Mouse (Mus musculus) spleen, adult 12 weeks (tissue): ENCODE results near the gene Hcn3.
A peak's percentile ranks its signal among the peaks of the same experiment; 100 is the strongest.

ENCODE experiments used
- DNase-seq: peaks from one replicate; pipeline ENCODE4 v3.0.0; 2022; ENCODE audit warnings: low spot score

The Hcn3 gene

DNA sequence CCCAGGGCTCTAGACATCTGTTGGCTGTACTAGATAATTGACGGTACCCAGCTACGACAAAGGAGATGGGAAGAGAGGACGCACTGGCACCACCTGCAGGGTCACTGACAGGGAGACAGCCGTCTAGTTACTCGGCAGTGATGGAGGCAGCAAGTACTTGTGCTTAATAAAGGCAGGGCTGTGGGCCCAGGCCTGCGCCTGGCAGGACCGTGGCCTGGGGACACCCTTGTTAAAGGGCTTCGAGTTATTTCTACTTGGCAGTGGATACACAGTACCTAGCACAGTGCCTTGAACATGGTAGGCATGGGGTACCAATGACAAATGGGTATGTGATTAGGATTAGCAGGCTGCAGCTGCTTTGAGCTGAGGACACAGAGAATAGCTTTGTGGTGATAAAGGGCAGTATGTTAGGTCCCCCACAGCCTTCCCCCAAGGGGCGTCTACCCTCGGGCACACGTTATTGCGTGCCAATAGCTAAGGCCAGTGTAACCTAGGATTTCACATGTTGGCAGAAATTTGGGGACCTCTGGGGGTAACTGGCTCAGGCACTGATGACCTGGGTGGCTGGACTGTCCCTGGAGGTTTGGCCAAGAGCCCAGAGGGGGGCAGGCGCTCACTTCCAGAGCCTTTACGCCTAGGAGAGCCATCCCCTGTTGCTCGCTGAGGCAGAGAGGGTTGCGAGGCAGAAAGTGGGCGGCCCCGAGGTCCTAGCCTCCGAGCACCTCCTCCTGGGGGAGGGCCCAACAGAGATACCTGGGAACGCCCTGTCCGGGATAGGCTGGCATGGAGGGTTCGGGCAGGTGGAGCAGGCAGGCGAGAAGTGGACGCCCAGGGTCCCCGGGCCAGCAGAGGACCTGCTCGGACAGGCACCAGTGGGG is 12.7 kb downstream of the Hcn3 start:
- DNase-seq: no peak

GRCm38 (mm10) chr3:89145566-89145965 is 14.4 kb downstream of the Hcn3 start:
- no peak for DNase-seq

- no peak for DNase-seq
Observed at GRCm38 (mm10) chr3:89144821-89145220, 15.2 kb downstream of the Hcn3 start.

- peak; percentile 45 for DNase-seq
Observed at GRCm38 (mm10) chr3:89136365-89136764, 23.6 kb downstream of the Hcn3 start.

DNA sequence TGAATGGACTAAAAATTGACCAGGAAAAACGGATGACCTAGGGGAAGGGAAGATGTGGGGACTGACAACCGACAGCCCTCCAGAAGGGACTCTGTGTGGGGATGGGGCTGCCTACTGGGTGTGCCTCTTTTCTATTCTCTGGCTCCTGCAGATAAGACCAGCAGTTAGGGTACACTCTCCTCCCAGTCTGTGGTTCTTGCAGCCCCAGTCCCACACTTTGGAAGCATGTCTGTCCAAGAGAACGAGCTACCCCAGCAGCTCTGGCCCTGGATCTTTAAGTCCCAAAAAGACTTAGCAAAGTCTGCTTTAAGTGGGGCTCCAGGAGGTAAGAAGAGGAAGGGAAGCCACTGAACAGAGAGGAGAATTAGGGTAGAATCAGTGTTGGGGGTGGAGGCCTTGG is 24.0 kb downstream of the Hcn3 start, which contains the start of gene Pklr:
Gene Pklr (plus strand): TSS at position 185 of the 400 bp plus-strand sequence.
- no peak for DNase-seq

DNA sequence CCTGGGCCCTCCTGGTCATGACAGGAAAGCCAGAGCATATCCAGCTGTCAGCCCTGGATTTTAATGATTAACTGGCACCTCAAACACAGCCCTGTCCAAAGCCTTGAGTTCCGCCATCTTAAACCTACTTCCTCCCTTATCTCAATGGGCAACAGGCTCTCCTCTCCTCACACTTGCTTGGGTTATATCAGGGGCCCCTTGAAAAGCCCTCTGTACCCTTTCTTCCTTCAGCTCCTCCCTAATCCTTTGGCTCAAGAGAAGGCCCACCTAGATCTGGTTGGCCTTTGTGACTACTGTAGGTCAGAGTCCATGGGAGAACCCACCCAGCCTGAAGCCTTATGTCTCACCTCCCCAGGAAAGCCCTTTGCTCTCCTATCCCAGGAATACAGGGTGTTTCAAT is 26.2 kb downstream of the Hcn3 start:
- DNase-seq: no peak

DNA sequence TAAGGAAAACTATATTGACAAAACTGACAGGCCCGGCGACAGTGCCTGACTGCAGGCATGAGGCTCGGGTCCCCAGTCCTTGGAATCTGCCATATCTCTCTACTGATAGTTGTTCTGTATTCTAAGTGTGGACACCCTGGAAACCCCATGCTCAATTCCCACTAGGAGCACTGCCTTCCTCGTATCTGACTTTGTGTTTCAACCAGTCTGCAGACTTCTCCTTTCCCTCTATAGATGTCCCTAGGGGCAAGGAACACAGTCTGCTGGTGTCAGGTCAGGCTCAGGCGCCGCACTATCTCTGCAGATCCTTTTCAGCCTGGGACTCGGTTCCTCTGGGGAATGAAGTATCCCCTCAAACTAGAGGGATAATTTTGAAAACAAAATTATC is 26.9 kb downstream of the Hcn3 start:
- no peak for DNase-seq

DNA sequence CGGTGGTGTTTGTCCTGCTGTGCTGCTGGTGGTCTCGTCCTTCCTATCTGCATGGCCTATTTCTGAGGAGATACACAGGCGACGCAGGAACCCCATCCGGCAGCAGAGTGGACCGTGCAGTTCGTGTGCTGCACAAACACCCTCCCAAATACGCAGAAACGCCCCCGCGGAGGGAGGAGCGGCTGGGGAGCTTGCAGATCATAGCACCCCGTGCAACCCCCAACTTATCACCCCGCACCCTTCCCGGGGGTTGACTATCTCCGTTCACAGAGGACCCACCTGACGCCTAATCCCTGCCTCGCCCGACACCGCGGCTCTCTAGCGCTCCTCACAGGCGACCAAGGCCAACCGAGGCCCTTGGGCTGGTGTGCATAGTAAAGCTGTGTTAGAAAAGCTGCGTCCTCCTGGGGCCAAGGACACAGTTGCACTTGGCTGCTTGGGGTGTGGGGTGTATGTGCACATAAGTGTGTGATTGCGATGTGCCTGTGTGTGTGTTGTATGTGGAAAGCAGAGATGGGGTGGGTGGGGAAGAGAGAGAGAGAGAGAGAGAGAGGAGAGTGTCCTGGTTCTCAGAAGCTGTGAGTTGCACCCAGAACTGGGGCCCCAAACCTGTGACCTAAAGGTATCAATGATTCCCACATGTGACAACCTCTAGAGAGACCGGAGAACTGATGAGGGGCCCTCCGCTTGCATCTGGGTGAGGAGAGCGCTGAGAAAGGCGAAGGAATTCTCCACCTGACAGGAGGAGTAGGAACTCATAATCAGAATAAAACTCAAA is 27.5 kb downstream of the Hcn3 start:
- DNase-seq: peak; percentile 55

- DNase-seq: no peak
Observed at GRCm38 (mm10) chr3:89131816-89132215, 28.2 kb downstream of the Hcn3 start.

DNA sequence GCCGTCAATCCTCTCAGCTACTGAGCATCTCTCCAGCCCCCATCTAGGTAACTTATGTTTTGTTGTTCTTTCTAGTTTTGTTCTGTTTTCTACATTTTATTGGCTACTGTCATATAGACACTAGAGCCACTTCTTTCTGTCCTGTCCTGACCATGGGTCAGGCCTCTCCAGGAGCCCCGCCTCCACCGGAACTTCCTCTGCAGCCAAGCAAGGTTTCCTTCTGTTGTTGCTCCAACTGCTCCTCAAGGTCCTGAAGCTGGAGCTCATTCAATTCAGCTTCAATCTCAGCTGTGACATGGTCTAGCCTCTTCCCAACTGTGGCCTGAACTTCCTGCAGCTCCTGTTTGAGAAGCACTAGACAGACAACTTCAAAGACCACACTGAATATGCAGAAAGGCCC is 30.1 kb downstream of the Hcn3 start:
- no peak for DNase-seq

DNA sequence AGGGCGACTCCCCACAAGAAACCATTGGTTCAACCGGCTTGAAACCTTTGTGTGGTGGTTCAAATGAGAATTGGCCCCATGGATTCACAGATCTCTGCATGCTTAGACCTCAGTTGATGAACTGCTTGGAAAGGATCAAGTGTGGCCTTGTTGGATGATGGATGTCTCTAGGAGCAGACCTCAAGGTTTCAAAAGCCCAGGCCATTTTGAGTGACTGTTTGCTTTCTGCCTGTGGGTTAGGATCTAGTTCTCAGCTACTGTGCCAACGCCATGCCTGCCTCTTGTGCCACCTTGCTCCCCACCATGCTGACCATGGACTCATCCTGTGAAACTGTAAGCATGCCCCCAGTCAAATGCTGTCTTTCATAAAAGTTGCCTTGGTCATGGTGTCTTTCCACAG is 34.0 kb downstream of the Hcn3 start:
- no peak for DNase-seq

- DNase-seq: no peak
Observed at GRCm38 (mm10) chr3:89124241-89124640, 35.8 kb downstream of the Hcn3 start.

GRCm38 (mm10) chr3:89123313-89123712 is 36.7 kb downstream of the Hcn3 start:
- no peak for DNase-seq

DNA sequence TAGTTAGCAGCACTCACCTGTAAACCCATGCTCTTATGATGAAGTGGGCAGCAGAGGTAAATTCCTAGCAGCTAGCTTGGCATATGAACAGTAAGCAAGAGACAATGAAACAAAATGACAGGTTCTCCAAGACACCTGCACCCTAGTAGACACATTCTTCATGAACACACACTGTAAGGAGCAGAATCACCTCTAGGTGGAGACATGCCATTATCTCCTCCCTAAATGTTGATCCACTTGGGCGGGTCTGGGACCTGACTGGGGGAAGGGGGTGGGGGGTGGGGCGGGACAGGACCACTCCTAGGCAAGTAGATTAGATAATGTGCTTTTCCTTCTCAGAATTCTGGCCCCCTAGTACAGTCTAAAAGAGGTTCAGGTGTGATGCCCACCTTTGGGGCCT is 44.5 kb downstream of the Hcn3 start:
- no peak for DNase-seq

DNA sequence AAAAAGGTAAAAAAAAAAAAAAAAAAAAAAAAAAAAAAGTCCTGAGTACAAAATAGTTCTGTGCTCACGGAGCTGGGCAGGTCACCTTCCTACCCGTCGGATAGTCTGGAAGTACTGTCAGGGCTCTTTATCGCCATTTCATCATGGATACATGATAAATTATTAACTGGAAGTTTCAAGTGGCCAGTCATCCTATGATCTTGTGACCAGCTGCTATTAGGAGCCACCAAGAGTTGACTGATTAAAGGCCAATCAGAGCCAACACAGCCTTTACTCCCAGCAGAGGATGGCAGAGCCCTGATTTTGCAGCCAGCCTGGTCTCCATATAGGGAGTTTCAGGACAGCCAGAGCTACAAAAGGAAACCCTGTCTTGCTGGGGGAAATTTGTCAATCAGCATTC is 46.9 kb downstream of the Hcn3 start:
- no peak for DNase-seq

DNA sequence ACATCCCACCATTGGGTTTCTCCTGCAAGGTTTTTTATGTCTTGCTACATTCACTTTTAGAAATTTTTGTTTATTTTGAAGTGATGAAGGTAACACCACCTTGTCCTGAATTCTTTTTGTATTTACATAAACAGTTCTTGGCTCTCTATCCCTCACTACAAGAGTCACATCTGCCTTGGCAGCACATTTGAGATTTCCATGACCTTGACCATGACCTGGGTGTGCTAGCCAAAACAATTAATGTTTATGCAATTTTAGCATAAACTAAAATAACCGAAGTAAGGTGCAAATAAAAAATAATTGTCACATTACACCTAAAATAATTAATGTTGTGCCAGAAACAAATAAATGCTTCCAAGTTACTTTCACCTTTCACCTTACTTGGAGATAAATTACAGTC is 51.9 kb downstream of the Hcn3 start:
- DNase-seq: no peak

GRCm38 (mm10) chr3:89107545-89107944 is 52.5 kb downstream of the Hcn3 start:
- no peak for DNase-seq

DNA sequence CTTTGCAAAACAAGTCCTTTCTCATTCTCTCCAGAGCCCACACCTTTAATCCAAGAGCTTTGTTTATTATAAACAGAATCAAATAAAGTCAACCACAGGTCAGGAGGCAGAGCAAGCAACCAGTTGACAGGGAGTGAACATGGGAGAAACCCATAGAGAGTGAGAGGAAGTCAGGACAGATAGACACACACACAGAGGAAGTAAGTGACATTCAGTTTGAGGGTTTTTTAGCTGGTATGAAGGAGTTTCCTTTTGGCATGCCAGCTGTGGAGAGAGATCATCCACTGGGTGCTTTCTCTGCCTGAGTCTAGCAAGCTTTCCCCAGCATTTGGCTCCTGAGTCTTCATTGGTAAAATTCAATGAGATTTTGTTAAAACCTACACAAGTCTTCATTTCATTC is 53.1 kb downstream of the Hcn3 start:
- no peak for DNase-seq

DNA sequence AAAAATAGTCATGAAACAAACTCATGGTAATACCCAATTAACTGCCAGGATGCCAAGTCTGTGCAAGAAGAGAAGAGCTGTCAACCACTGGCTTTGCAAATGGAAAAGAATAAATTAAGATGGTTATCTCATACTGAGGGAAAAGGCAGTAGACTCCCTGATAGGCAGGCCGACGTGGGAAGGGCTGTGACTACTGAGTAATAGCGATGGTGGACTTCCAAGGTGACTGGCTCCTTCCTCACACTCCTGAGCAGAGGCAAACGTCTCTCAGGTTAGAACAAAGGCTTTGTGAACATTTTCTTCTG is 56.8 kb downstream of the Hcn3 start:
- DNase-seq: no peak

DNA sequence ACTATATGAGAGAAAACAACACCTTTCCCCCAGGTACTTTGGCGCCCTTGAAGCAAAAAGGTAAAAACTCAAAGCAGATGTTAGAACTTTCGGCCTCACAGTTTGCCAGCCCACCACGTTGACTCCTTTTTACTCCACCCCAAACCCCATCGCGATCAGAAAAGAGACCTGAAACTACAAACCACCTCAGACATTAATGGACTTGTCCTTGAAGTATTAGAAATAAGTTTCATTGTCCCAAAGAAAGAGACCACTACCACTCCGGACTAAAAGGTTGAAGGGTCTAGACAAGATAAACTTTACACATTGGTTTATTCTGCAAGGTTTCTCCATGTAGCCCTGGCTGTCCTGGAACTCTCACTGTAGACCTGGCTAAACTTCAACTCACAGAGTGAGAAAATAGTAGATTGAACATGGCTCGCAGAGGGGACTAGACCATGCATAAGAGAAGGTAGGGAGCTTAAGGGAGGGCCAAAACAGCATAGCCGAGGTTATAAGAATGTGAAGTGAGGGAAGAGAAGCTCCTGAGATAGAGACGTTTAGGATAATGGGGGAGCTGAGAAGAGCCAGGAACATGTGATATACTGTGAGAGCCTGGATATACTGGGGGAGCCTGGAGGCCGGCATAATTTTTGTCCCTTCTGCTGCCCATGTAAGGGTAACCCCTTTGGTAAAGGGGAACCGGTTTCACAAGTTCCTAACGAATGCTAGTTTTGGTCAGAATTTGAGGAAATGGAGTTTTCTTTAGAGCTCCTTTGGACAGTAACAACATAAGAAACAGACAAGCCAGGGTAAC is 57.3 kb downstream of the Hcn3 start:
- no peak for DNase-seq

- peak; percentile 88 for DNase-seq
Observed at GRCm38 (mm10) chr3:89101812-89102494, 58.0 kb downstream of the Hcn3 start, which contains the start of gene Fdps. Gene Fdps, minus strand, starts transcription at chr3:89101959.

GRCm38 (mm10) chr3:89101459-89101811 is 58.6 kb downstream of the Hcn3 start:
- no peak for DNase-seq
